Mouse (Mus musculus): ENCODE measurements around the gene Cadm1. TPM values are rescaled to one million over a fixed set of nuclear protein-coding genes. Genes with fewer than 3 reads are reported as not detected.

The Cadm1 gene
- total RNA-seq, 2 experiments from 2014 or later: 237 to 250 TPM

DNA sequence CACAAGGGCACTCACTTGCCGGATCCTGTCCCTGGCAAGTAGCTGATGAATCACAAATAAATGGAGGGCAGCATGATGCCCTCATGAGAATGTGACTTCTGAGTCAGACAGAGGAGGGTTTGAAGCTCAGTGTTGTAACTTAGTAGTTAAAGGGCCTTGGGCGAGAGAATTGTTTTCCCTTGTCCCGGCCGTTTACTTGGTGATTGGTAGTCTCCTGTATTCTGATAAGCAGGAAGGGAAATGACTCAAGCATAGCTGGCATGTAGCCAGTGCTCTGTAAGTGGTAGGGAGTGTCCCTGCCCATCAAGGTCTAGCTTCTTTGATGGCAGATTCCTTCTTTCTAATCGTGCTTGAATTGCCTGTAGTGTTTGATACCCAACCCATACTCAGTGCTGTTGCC, 59.9 kb downstream of the Cadm1 start:
- DNase-seq (ENCODE audit: low spot score in 2 of 2): no peak
- Histone ChIP-seq H3K4me3 (no peak overlapping the region), H3K27ac (no peak overlapping the region)
- TF ChIP-seq CTCF (conservative IDR thresholded peaks at IDR 0.05): no peak

DNA sequence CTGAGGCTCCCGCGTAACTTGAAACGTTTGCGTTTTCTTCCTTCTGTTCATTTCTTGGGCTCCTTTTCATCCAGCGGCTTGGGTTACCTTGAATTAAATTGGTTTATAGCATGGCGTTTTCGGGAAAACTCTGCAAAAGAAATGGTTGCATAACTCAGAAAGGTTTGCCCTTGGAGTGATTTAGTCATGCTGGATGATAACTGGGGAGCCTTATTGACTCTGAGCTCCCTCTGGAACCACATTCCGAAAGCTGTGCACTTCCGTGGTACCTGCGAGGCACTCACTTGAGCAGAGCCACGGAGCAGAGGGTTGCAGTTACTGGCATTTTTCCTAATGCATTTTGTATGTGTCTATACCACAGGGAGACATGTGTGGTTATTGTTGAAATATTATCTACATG, 71.6 kb downstream of the Cadm1 start:
- no peak overlapping the region for H3K27ac ChIP-seq
- no peak for TF ChIP-seq CTCF (conservative IDR thresholded peaks at IDR 0.05)
- H3K4me3 ChIP-seq: no peak overlapping the region
- no peak for DNase-seq (ENCODE audit: low spot score in 2 of 2)

DNA sequence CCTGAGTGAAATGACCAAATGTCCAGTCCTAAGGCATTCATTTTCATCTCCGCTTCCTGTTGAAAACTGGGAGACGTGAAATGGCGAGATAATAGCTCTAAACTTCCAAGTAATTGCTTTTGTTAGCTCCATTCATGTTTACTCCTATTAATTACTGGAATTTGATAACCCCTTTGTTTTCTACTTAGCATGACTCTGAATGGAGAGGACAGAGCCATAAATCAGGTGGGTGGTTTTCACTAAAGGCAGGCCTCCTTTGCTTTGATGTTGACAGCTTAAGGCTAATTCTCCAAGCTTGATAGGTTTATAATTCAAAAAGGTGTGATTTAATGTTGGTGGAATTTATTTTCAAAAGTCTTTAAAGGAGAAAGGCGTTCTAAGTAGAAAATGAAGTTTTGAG, 74.0 kb downstream of the Cadm1 start:
- DNase-seq (ENCODE audit: low spot score in 2 of 2): no peak
- Histone ChIP-seq H3K27ac (no peak overlapping the region), H3K4me3 (no peak overlapping the region)
- no peak for TF ChIP-seq CTCF (conservative IDR thresholded peaks at IDR 0.05)

DNA sequence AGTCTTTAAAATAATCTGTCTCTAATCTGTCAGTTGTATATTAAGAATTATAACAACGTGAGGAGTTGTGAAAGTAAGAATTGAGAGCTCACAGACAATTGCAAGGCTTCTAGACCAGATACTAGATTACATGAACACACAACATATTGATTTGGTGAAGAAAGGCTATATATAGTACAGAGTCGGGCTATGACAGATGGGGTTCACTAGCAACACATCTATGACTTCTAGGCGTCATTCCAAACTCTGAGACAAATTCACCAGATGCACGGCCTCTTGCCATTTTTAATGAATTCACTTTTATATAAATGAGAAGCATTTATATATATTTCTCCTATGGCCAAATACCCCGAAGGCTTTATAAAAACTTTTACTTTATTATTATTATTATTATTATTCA, 75.7 kb downstream of the Cadm1 start:
- Histone ChIP-seq H3K27ac (peak overlapping the region; percentile 47), H3K4me3 (no peak overlapping the region)
- no peak for TF ChIP-seq CTCF (conservative IDR thresholded peaks at IDR 0.05)
- DNase-seq (ENCODE audit: low spot score in 2 of 2): peak in 1 of 2 experiments; percentile 58

DNA sequence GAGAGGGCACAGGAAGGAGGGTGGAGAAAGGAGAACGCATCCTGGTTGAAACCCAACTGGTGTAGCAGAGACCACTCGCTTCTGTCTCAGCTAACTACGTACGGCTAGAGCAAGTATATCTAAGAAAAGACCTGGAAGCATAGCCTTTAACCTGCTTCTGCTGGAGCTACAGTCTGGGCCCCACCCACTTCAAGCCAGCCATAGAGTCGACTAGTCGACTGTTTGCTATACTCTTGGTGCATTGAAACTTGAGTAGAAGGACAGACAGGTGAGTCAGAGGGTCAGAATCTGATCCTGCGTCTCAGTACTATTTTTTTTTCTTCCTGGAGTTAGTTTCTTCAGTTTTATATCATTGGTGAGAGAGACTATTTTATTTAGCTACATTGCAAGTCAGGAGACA, 78.5 kb downstream of the Cadm1 start:
- peak overlapping the region; percentile 28; the same call in 1 of the 2 replicates for H3K27ac ChIP-seq
- no peak overlapping the region for H3K4me3 ChIP-seq
- DNase-seq (ENCODE audit: low spot score in 2 of 2): no peak
- TF ChIP-seq CTCF (conservative IDR thresholded peaks at IDR 0.05): no peak

DNA sequence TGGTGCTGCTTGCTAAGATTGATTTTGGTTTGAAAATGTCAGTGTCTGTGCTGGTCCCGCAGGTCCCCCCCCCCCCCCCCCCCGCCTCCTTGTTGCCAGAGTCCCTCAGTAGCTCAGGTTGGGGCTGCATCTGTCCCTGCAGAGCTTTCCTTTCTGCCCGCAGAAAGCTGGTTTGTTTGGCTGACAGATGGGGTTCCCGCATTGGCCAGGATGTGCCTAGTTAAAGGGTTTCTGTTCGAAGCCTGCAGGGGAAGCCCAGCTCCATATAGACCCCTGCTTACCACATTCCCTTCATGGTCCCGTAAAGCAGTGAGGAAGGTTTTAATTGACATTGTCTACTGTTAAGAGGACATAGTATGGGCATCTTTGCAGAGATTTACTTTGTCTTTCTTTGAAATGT, 78.9 kb downstream of the Cadm1 start:
- Histone ChIP-seq H3K27ac (peak overlapping the region; percentile 52), H3K4me3 (no peak overlapping the region)
- TF ChIP-seq CTCF (conservative IDR thresholded peaks at IDR 0.05): no peak
- DNase-seq (ENCODE audit: low spot score in 2 of 2): no peak

DNA sequence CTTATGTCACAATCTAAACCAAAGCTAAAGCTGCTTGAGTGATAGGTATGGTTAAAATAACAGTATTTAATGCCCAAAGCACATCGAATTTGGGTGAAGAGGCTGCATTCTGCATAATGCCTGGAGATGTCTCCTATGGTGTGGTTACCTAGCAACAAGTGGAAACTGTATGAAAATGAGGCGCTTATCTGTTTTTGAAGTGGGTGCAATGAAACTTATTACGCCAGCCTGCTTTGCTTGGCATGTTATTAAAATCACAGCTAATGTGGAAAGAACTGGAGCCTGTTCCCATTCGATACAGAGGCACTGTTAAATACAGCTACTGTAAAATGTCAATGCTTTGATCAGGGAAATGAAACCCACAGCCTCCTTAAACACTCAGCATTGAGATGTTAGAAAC, 79.5 kb downstream of the Cadm1 start:
- DNase-seq (ENCODE audit: low spot score in 2 of 2): no peak

DNA sequence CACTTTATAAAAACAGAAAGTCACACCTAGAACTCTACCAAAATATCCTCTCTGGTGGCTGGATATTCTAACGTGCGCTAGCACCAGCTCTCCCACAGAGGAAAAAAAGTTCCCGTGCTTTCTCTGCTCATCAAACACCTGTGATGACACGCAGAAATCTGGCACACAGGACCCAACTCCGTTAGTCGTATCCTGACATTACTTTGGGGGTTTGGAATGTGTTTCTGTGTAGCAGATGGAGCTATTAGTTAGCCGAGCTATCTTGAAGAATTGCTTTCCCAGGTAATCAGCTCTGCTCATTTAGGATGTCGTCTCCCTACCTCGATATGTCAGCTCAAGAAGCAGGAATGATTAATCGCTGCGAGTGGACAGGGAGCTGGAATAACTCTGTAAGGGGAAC, 80.3 kb downstream of the Cadm1 start:
- peak overlapping the region; percentile 52; the same call in 1 of the 2 replicates for H3K27ac ChIP-seq
- TF ChIP-seq CTCF (conservative IDR thresholded peaks at IDR 0.05): no peak
- H3K4me3 ChIP-seq: no peak overlapping the region
- DNase-seq (ENCODE audit: low spot score in 2 of 2): no peak

More for the DNA sequence above, 79.5 kb downstream of the Cadm1 start:
- TF ChIP-seq CTCF (conservative IDR thresholded peaks at IDR 0.05): no peak
- no peak overlapping the region for H3K4me3 ChIP-seq
- H3K27ac ChIP-seq: peak overlapping the region; percentile 52

DNA sequence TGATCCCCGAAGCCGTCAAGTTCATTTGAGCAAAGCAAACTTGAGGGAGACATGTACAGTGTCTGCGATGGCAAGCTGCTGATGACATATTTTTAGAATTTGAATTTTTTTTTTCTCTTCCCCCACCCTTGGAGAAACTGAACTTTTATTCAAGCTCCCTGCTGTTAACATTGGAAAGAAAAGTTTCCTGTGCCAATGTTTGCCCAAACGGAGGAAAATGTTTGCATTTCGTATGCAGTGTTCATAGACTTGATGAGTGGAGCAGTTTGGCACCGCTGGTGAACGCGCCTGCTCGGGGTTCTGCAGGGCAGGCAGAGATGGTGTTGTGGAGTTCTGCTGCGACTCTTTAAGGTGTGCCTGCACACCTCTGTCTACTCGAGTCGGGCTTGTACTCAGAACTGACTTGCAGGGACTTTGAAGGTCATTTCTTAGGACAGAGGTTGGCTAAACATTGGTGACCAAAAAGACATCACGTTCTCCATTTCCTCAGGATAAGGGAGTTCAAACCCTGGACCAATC, 83.0 kb downstream of the Cadm1 start:
- Histone ChIP-seq H3K27ac (peak overlapping the region; percentile 39; the same call in 1 of the 2 replicates), H3K4me3 (no peak overlapping the region)
- DNase-seq (ENCODE audit: low spot score in 2 of 2): peak in 1 of 2 experiments; percentile 38
- TF ChIP-seq CTCF (conservative IDR thresholded peaks at IDR 0.05): no peak

DNA sequence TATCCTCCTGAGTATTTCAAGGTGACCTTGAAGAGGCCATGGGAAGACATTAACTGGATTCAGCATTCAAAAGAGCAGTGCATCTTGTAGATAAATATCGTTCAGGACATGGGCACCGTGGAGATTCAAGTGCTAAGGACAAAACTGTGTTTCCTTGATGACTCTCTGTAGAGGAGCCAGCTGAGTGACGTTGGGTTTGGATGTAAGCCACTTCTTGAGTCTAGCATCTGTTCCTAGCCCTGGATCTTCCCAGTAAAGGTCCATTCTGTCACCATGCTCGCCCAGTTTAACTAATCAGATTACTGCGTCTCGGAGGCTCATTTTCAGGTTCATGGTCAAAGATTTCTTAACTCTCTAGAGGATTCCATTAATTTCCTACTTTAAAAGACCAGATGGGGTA, 85.1 kb downstream of the Cadm1 start:
- H3K4me3 ChIP-seq: no peak overlapping the region
- H3K27ac ChIP-seq: 0 out of 2 replicates have a peak overlapping the region, but pooled peaks have one; percentile 9
- peak in 1 of 2 experiments; percentile 49 for DNase-seq (ENCODE audit: low spot score in 2 of 2)
- TF ChIP-seq CTCF (conservative IDR thresholded peaks at IDR 0.05): no peak

DNA sequence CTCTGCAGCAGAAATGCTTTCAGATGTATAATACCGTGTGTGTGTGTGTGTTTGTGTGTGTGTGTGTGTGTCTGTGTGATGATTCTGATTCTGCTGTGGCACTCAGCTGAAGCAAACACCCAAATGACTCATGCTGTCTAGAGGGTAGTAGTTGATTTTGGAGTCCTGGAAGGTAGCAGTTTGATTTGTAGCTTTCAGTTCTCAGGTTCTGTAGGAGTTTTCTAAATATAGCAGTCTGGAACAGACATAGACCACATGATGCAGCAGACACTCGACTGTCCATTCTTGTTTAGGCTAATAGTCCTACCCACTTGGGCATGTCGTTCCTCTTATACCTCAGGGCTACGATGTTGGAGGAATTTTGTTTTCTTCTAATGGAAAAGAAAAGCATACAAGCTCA, 86.4 kb downstream of the Cadm1 start:
- TF ChIP-seq CTCF (conservative IDR thresholded peaks at IDR 0.05): no peak
- Histone ChIP-seq H3K27ac (peak overlapping the region; percentile 51; the same call in 1 of the 2 replicates), H3K4me3 (no peak overlapping the region)
- no peak for DNase-seq (ENCODE audit: low spot score in 2 of 2)

DNA sequence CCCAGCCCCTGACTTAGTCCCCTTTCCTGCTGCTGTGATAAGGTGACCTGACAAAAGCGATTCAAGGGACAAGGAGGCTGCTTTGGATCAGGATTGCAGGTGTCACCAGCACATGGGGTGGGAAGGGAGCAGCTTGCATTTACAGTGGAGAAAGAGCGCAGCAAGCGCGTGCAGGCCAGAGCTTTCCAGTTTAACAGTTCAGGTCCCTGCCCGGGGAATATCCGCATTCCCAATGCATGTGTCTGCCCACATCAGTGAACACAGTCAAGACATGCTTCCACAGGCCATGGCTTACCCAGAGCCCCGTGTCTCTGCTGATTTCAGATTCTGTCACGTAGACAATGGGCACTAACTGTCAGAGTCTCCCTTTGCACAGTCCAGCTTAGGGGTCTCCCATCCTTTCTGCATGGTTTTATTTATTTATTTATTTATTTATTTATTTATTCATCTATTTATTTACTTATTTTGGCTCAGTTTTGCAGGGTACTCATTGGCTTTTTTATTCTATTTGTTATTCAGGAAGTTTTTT, 89.6 kb downstream of the Cadm1 start:
- Histone ChIP-seq H3K27ac (no peak overlapping the region), H3K4me3 (no peak overlapping the region)
- TF ChIP-seq CTCF (conservative IDR thresholded peaks at IDR 0.05): no peak
- DNase-seq (ENCODE audit: low spot score in 2 of 2): no peak

DNA sequence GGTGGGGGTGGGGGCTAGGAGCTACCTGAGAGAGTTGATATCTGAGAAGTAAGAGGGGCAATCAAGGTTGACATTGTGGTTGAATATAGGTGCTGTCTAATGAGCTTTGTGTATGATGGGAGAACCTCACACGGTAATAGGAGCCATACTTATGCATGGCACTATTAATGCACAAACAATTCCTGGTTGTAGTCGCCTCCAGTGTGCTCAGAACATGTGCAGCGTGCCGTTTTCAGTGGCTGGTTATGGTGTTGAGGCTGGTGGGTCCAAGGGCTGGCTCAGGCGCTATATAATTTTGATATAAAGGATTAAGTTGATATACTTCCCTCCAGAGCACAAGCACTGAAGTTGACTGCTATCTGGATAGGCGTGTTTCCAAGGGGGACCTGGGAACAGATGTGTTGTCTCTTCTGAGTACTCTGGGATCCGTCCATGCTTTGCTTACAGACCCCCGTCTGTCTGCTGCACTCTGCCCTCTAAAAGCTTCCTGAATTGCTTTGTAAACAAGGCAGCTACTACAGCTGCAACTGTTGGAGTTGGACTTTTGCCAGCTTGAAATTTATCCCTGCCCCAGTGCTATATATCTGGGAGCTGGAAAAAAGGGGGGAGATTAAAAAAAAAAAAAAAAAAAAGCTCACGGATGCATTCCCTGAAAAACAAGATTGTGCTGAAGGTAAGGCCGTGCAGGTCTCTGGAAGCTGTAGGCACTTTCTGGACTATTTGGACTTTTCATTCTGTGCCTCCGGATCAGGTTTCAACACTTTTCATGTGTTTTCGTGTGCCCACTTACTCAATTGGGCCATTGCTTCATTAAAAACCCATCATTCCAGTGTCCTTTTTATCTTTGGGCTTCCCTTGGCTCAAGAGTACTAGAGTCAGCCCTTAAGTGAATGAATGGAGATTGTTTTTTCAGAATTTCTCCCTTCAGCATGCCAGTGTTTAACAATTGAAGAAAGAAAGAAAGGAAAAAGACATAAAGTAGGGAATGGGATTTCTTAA, 93.8 kb downstream of the Cadm1 start:
- no peak for DNase-seq (ENCODE audit: low spot score in 2 of 2)
- no peak overlapping the region; the same call in 1 of the 2 replicates for H3K4me3 ChIP-seq
- H3K27ac ChIP-seq: peak overlapping the region; percentile 82
- TF ChIP-seq CTCF (conservative IDR thresholded peaks at IDR 0.05): no peak

All from layer of hippocampus, adult 2 months (tissue).